Mouse (Mus musculus) brain, embryonic 14.5 days (tissue): ENCODE measurements around the gene Mbnl1.

Experiments used
- CTCF ChIP-seq: fragments of 200-500 bp; IDR thresholded peaks from 2 replicates; pipeline ENCODE4 v1.5.1; 2012; ENCODE audit warnings: inconsistent platforms, mild to moderate bottlenecking, moderate library complexity, borderline replicate concordance; ENCODE audit not compliant: insufficient read depth, insufficient read length; ENCODE audit errors: extremely low read depth
- POLR2A ChIP-seq: fragments of 200-500 bp; IDR thresholded peaks from 2 replicates; pipeline ENCODE4 v1.6.1; 2012; ENCODE audit warnings: mild to moderate bottlenecking, inconsistent platforms, borderline replicate concordance; ENCODE audit not compliant: poor library complexity, insufficient read depth, insufficient read length, severe bottlenecking; ENCODE audit errors: extremely low read depth

DNA sequence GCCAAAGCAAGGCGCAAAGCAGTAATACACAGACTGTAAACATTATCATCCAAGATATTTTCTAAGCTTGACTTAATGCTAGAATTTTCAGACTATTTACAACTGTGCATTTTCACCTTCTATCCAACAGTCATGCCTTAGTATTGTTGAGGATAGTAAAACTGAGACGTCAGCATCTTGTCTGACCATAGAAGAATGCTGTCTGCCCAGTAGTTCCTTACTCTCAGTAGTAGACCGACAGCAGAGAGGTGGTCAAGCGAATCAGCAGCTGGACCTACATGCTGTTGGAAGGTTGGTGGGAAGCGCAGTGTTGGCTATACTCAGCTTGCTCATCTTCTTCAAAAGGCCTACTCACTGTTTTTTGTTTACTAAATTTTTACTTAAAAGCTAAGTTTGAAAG, 34.2 kb downstream of the Mbnl1 start:
- TF ChIP-seq POLR2A: no peak
- TF ChIP-seq CTCF: no peak
